Mouse (Mus musculus): ENCODE results near the gene Trim67. TPM values are rescaled to one million over a fixed set of nuclear protein-coding genes. Genes with fewer than 3 reads are reported as not detected.

Gene Trim67
- polyA plus RNA-seq, 1 experiment from 2014 or later: 29.6 TPM

DNA sequence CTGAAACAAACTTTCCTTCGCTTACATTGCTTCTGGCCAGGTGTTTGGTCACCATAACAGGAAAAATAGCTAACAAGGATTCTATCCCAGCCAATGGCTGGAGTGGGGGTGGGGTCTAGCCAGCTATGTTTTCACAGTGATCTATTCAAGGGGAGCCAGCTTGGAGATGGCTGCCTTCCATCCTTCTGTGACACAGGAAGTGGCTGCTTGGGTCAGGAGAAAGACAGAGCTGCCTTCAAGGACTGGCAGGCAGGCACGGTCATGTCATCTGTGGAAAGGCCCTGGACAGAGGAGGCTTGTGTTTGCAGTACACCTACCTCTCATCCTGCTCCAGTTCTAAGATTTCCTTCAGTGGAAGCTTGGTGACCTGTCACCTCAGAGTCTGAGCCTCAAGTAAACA, 20.5 kb upstream of the Trim67 start:
- no peak overlapping the region for H3K4me3 ChIP-seq
- H3K9me3 ChIP-seq: no peaks in the 10 kb centered on the region
- H3K4me2 ChIP-seq: no peak overlapping the region
- 58% methylated on average over 2 of the region's 2 CpGs for WGBS
- H3K27me3 ChIP-seq: no peaks in the 10 kb centered on the region
- peak; percentile 54; the same call in 1 of the 2 replicates for ATAC-seq (ENCODE audit: low FRiP score, low read depth)
- no peak overlapping the region for H3K9ac ChIP-seq
- peak overlapping the region; percentile 36; the same call in 1 of the 2 replicates for H3K27ac ChIP-seq (replicated peaks)
- H3K36me3 ChIP-seq: no peaks in the 10 kb centered on the region
- H3K4me1 ChIP-seq (replicated peaks): 0 out of 2 replicates have a peak, but pooled peaks cover 5% of the 10 kb centered on the region

DNA sequence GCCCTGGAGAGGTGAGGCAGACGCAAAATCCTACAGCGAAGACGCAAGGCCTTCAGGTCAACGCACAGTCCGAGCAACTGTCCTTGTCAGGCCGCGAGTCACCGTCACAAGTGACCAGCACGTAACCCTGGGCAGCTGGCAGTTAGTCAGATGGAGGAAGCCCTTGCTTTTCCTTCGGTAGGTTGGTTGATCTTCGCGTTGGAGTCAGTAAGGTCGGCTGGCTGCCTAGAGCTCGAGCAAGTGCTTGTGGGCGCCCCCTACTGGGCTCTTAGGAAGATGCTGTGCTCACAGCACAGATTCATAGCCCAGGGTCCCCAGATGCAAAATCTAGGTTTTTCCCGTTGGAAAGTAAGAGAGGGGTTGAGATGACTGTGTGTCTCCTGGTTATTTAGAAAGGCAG, 17.2 kb upstream of the Trim67 start:
- Histone ChIP-seq H3K4me1 (replicated peaks) (peaks cover 12% of the 10 kb centered on the region), H3K4me3 (no peak overlapping the region)

DNA sequence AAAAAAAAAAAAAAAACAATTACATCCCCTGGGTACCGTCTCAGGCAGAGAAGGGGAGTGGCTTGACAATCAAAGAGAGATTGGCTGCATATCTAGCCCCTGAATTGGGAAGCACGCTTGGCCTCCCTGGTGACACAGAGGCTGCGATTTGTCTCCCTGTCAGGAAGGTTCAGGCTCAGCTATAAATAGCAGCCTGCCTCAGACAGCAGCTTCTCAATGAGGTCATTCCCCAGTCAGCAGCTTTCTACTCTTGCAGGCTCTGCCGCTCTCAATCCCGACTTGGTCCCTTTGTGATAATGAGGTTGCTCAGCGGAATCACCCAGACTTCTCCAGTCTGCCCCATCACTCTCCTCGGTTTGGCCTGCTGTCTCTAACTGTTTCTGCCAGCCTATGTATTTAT, 12.7 kb upstream of the Trim67 start:
- peak overlapping the region; percentile 31 for H3K4me2 ChIP-seq
- peak overlapping the region; percentile 76 for H3K27ac ChIP-seq (replicated peaks)
- WGBS: 13% methylated on average over 7 of the region's 7 CpGs
- no peak overlapping the region for H3K9ac ChIP-seq
- no peak overlapping the region for H3K4me3 ChIP-seq
- no peaks in the 10 kb centered on the region for H3K9me3 ChIP-seq
- peak; percentile 82 for ATAC-seq (ENCODE audit: low FRiP score, low read depth)
- H3K4me1 ChIP-seq (replicated peaks): peaks cover 12% of the 10 kb centered on the region
- no peaks in the 10 kb centered on the region for H3K36me3 ChIP-seq
- no peaks in the 10 kb centered on the region for H3K27me3 ChIP-seq

More for the DNA sequence above, 17.2 kb upstream of the Trim67 start:
- Histone ChIP-seq H3K9me3 (no peaks in the 10 kb centered on the region), H3K27me3 (no peaks in the 10 kb centered on the region), H3K9ac (no peak overlapping the region), H3K27ac (replicated peaks) (no peak overlapping the region), H3K36me3 (no peaks in the 10 kb centered on the region), H3K4me2 (peak overlapping the region; percentile 46)
- 14% methylated on average over 16 of the region's 16 CpGs for WGBS
- ATAC-seq (ENCODE audit: low FRiP score, low read depth): 0 out of 2 replicates have a peak, but pooled peaks have one; percentile 46

DNA sequence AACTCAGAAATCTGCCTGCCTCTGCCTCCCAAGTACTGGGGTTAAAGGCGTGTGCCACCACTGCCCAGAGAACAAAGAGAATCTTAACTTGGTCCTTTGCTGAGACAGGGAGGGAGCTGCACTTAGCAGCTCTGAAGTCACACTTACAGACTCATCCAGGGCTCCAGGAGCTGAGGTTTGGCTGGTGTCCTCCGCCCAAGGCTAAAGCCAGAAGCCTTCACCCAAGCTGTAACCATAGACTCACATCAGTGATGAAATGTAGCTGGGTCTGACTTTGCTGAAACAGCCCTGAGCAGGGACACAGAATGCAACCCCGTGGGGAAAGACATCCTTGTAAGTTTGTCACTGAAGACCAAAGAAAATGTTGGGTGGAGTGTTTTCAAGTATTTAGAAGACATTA, 10.5 kb upstream of the Trim67 start:
- Histone ChIP-seq H3K9ac (no peak overlapping the region), H3K4me2 (no peak overlapping the region), H3K27ac (replicated peaks) (no peak overlapping the region), H3K9me3 (no peaks in the 10 kb centered on the region), H3K4me3 (no peak overlapping the region), H3K4me1 (replicated peaks) (peaks cover 12% of the 10 kb centered on the region), H3K27me3 (no peaks in the 10 kb centered on the region; the same call in 1 of the 2 replicates), H3K36me3 (no peaks in the 10 kb centered on the region)
- WGBS: 79% methylated on average over 3 of the region's 3 CpGs
- no peak for ATAC-seq (ENCODE audit: low FRiP score, low read depth)

DNA sequence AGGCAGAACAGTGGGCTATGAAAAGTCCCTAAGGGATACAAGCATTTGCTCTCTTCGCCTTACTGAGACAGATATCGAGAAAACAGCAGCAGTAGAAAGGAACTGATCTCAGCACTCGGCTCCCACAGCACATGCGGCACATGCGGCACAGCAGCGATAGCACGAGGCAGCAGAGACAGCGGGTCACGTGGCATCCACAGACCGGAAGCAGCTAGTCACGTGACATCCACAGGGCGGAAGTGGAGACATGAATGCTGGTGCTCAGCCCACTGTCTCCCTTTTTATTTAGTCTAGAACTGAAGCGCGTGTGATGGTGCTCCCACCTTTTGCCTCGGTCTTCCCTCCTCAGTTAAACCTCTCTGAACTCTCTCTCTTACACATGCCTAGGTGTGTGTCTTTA, 9.7 kb upstream of the Trim67 start:
- Histone ChIP-seq H3K36me3 (no peaks in the 10 kb centered on the region), H3K27me3 (no peaks in the 10 kb centered on the region; the same call in 1 of the 2 replicates), H3K9me3 (no peaks in the 10 kb centered on the region), H3K4me3 (no peak overlapping the region), H3K9ac (no peak overlapping the region), H3K27ac (replicated peaks) (no peak overlapping the region), H3K4me1 (replicated peaks) (peaks cover 12% of the 10 kb centered on the region), H3K4me2 (no peak overlapping the region)
- no peak for ATAC-seq (ENCODE audit: low FRiP score, low read depth)
- WGBS: 89% methylated on average over 15 of the region's 15 CpGs

DNA sequence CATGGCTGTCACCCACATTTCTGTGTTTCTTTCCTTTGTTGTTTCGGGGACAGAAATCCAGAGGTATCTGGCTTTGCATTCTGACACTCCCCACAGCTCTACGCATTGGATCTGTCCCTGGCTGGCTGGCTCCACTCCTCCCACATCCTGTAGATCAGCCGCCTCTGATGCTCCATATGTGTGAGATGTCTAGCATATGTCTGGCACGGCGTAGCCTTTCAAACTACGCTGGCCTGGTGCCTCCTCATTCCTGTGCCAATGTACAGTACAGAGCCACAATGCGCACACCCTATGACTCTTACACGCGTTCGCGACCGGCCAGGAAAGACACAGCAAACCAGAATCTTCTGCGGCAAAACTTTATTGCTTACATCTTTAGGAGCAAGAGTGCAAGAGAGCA, 8.3 kb upstream of the Trim67 start:
- no peaks in the 10 kb centered on the region; the same call in 1 of the 2 replicates for H3K27me3 ChIP-seq
- no peak overlapping the region for H3K27ac ChIP-seq (replicated peaks)
- no peak for ATAC-seq (ENCODE audit: low FRiP score, low read depth)
- H3K9me3 ChIP-seq: no peaks in the 10 kb centered on the region
- H3K4me1 ChIP-seq (replicated peaks): peaks cover 12% of the 10 kb centered on the region
- no peak overlapping the region for H3K9ac ChIP-seq
- no peak overlapping the region for H3K4me2 ChIP-seq
- 90% methylated on average over 13 of the region's 13 CpGs for WGBS
- no peak overlapping the region for H3K4me3 ChIP-seq
- no peaks in the 10 kb centered on the region for H3K36me3 ChIP-seq

DNA sequence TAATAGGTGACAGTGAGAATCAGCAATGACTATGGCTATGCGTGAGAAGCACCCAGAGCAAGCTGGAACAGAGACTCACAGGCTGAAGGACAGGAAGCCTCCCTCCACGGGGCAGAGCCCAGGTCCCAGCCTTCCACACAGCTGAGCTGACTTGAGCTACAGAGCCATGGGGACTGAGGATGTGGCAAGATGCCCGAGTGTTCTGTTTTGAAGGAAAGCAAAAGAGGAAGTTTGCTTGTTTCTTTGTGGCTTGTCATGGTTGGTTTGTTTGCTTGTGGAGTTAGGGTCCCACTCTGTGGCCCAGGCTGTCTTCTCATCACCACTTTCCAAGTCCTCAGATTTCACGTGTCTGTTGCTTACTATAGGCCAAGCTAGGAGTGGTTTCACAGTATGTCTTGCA, 2.2 kb upstream of the Trim67 start:
- no peak for ATAC-seq (ENCODE audit: low FRiP score, low read depth)
- no peak overlapping the region for H3K4me2 ChIP-seq
- no peaks in the 10 kb centered on the region for H3K36me3 ChIP-seq
- H3K4me1 ChIP-seq (replicated peaks): peaks cover 37% of the 10 kb centered on the region
- no peak overlapping the region for H3K9ac ChIP-seq
- no peak overlapping the region for H3K4me3 ChIP-seq
- H3K27me3 ChIP-seq: no peaks in the 10 kb centered on the region; the same call in 1 of the 2 replicates
- no peaks in the 10 kb centered on the region for H3K9me3 ChIP-seq
- H3K27ac ChIP-seq (replicated peaks): no peak overlapping the region
- WGBS: 89% methylated on average over 4 of the region's 4 CpGs

DNA sequence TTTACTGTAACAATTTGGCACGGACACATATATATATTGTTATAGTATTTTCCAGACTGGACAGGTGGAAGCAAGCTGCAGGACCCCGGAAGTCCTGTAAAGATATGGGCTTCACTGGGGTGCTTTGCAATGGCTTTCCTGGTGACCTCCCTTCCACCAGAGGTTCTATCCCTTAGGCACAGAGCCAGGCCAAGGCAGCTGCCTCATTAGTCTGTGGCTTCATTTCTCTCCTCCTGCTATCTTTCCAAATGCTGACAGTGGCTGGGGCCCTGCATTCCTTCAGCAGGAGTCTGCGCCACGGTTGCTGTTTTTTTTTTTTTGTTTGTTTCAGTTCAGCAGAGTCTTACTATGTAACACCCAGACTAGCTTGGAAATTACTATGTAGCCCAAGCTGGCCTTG, 1.1 kb upstream of the Trim67 start:
- H3K4me1 ChIP-seq (replicated peaks): peaks cover 48% of the 10 kb centered on the region
- ATAC-seq (ENCODE audit: low FRiP score, low read depth): no peak
- H3K27me3 ChIP-seq: no peaks in the 10 kb centered on the region
- WGBS: 34% methylated on average over 4 of the region's 4 CpGs
- peak overlapping the region; percentile 75 for H3K4me3 ChIP-seq
- H3K9me3 ChIP-seq: no peaks in the 10 kb centered on the region
- peak overlapping the region; percentile 73 for H3K4me2 ChIP-seq
- H3K27ac ChIP-seq (replicated peaks): peak overlapping the region; percentile 97
- no peaks in the 10 kb centered on the region for H3K36me3 ChIP-seq
- peak overlapping the region; percentile 86 for H3K9ac ChIP-seq

DNA sequence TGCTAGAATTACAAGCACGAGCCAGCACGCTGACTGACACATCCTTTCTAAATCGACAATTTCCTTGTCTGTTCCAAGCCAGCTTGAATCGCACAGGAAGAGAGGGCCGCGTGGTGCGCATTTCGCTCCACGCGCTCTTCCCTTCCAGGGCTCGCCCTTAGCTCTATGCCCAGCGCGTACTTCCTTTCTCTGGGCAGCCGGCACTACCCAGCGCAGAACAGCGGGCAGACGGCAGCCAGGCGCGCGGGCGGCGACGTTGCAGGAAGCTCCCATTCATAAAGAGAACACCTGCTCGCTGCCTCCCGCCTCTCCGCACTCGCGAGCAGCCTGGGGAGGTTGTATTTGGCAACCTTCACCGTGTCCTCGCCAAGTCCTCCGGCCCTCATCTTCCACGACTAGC, 706 bp upstream of the Trim67 start:
- Histone ChIP-seq H3K4me1 (replicated peaks) (peaks cover 52% of the 10 kb centered on the region), H3K27me3 (no peaks in the 10 kb centered on the region), H3K4me2 (peak overlapping the region; percentile 73), H3K9me3 (no peaks in the 10 kb centered on the region), H3K9ac (peak overlapping the region; percentile 86), H3K4me3 (peak overlapping the region; percentile 75), H3K36me3 (no peaks in the 10 kb centered on the region), H3K27ac (replicated peaks) (peak overlapping the region; percentile 97)
- ATAC-seq (ENCODE audit: low FRiP score, low read depth): peak; percentile 13; the same call in 1 of the 2 replicates
- WGBS: under 1% methylated on average over 32 of the region's 32 CpGs

DNA sequence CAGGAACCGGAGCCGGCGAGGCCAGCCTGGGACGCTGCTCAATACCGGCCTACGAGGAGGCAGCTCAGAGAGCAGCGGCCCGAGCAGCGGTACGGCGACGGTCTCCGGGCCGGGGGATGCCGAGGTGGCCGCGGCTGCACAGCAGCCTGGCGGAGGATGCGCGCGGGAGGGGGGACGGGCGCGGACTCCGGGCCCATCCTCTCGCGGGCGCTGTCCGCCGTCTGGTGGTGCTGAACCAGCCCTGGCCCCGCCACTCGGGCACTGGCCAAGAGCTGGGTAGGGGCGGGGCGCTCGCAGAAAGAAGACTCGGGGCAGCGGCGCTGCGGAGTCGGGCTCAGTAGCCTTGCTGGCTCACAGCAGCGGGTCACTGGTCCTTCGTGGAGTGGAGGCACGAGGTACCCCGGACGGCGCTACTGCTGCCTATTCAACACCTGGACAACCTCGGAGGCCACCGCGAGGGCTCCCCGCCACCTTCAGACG, 320 bp downstream of the Trim67 start:
- Histone ChIP-seq H3K4me1 (replicated peaks) (peaks cover 63% of the 10 kb centered on the region), H3K4me3 (peak overlapping the region; percentile 75), H3K36me3 (no peaks in the 10 kb centered on the region), H3K27ac (replicated peaks) (peak overlapping the region; percentile 97), H3K4me2 (peak overlapping the region; percentile 73), H3K9me3 (no peaks in the 10 kb centered on the region), H3K27me3 (no peaks in the 10 kb centered on the region), H3K9ac (peak overlapping the region; percentile 86)
- ATAC-seq (ENCODE audit: low FRiP score, low read depth): peak; percentile 65
- under 1% methylated on average over 48 of the region's 51 CpGs for WGBS

DNA sequence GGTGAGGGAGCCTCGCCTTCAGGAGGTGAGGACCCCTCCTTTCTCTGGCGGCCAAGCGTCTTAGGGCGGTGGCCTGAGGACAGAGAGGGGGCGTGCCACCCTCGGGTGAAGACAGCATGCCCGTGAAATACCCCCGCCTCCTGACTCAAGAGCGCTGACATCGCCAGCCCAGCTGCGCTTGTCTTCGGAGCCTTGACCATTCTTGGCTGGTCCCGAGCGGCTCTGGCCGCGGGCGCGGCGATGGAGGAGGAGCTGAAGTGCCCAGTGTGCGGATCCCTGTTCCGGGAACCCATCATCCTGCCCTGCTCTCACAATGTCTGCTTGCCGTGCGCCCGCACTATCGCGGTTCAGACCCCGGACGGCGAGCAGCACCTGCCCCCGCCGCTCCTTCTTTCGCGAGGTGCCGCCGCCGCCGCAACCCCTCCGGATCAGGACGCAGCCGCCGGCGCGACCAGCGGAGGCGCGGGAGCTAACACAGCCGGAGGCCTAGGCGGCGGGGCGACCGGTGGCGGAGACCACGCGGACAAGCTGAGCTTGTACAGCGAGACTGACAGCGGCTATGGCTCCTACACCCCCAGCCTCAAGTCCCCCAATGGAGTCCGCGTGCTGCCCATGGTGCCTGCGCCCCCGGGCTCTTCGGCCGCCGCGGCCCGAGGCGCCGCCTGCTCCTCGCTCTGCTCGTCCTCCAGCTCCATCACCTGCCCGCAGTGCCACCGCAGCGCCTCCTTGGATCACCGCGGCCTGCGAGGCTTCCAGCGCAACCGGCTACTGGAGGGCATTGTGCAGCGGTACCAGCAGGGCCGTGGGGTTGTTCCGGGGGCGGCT, 981 bp downstream of the Trim67 start:
- no peaks in the 10 kb centered on the region for H3K27me3 ChIP-seq
- no peaks in the 10 kb centered on the region for H3K9me3 ChIP-seq
- H3K36me3 ChIP-seq: no peaks in the 10 kb centered on the region
- H3K4me2 ChIP-seq: peak overlapping the region; percentile 73
- ATAC-seq (ENCODE audit: low FRiP score, low read depth): peak; percentile 40
- peaks cover 68% of the 10 kb centered on the region for H3K4me1 ChIP-seq (replicated peaks)
- WGBS: under 1% methylated on average over 70 of the region's 81 CpGs
- peak overlapping the region; percentile 97 for H3K27ac ChIP-seq (replicated peaks)
- H3K4me3 ChIP-seq: peak overlapping the region; percentile 75
- H3K9ac ChIP-seq: peak overlapping the region; percentile 86

DNA sequence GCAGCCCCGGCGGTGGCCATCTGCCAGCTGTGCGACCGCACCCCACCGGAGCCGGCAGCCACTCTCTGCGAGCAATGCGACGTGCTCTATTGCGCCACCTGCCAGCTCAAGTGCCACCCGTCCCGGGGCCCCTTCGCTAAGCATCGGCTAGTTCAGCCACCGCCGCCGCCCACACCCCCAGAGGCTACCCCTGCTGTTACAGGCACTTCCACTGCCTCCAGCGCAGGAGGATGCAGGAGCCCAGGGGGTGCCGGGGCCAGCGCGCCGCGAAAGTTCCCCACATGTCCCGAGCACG, 1.5 kb downstream of the Trim67 start:
- peak overlapping the region; percentile 73 for H3K4me2 ChIP-seq
- H3K9me3 ChIP-seq: no peaks in the 10 kb centered on the region
- peaks cover 68% of the 10 kb centered on the region for H3K4me1 ChIP-seq (replicated peaks)
- ATAC-seq (ENCODE audit: low FRiP score, low read depth): peak; percentile 31
- peak overlapping the region; percentile 97 for H3K27ac ChIP-seq (replicated peaks)
- H3K9ac ChIP-seq: peak overlapping the region; percentile 86
- H3K36me3 ChIP-seq: no peaks in the 10 kb centered on the region
- peak overlapping the region; percentile 75 for H3K4me3 ChIP-seq
- no peaks in the 10 kb centered on the region for H3K27me3 ChIP-seq
- 0% methylated on average over 25 of the region's 25 CpGs for WGBS
